Mouse (Mus musculus): ENCODE results near the gene Sco2.
A peak's percentile ranks its signal among the peaks of the same experiment; 100 is the strongest.

Sco2 gene

DNA sequence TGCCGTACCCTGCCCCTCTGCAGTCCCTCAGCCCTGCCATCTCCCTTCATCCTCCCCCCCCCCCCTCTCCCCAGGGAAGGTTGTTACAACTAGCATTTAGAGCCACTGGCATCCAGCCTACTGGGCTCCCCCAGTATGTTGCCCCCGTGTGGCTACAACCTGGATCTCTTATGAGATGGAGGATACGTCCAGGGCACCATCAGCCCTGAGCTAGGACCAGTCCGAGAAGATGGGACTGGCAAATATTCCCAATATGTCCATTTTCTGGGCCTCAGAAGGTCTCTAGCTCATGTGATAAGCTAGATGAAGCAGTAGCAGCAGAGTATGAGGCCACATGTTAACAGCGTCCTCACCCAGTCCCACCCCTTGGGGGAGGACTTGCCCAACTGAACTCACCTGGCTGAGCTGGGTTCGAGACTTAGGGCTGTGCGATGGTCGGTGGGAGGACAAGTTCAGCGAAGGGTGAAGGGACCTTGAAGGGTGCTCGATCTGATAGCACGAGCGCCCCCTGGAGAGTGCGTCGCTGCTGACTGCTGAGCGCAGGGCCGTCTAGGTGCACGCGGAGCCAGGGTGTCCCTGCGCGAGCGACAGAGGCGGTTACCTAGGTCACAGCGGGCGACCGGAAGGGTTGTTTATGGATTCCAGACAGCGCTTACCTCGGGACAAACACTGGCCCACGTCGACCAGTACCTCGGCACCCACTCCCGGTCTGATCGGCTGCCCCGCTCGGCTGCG, 452 bp downstream of the Sco2 start:
- DNase-seq (ENCODE audit: low read depth), result peak; percentile 94

DNA sequence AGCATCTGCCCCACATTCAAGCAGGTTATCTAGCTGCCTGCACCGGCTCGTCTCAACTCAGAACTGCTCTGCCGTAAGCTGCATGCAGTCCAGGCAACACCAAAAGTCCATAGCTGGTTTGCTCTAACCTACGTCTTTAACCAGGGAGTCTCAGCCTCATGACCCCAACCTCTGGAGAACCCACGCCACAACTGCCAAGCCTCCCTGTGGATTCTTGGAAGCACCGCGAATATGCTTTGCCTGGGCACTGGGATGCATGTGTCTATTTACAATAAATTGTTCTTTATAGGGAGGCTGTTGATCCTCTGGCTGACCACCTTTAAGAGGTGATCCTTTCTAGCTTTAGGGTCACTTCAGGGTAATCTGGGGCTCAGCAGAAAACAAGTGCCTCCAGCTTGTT, 1.1 kb downstream of the Sco2 start:
- no peak for DNase-seq (ENCODE audit: low read depth)

- peak; percentile 46 for DNase-seq (ENCODE audit: low read depth)
Observed at GRCm38 (mm10) chr15:89372068-89372467, 1.6 kb downstream of the Sco2 start.

DNA sequence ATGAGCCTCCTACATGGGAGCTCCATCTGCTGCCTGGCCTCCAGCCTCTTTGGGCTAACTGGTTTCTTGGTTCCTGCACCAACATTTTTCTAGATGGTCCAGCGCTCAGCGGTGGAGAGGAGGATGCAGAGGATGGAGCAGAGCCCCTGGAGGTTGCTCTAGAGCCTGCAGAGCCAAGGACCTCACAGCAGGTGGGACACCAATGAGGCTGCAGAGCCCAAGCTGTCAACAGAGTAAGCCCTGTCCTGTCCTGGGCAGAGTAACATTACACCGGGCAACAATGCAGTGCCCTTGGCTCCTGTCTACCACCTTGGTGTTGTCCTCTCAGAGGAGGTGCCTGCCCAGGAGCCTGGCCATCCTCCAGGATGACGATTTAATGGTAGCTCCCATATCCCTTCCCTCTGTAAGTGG, 8.5 kb downstream of the Sco2 start:
- no peak for DNase-seq (ENCODE audit: low read depth)

GRCm38 (mm10) chr15:89363051-89363450, 10.6 kb downstream of the Sco2 start:
- no peak for DNase-seq (ENCODE audit: low read depth)

DNA sequence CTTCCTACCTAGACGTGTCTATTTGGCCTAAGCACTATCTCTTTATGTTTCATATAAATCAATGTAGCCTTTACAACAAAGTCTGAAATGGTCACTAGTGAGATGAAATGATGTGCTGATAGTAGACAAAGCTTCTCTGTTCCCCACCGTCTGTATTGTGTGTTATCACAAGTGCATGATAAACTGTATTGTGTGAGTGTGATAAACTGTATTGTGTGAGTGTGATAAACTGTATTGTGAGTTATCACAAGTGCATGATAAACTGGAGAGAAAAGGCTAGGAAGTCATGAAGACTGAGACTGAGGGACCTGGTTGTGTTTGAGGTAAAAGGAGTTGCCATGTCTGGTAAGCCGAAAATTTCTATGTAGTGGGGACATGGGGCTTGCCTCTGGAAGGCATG, 14.9 kb downstream of the Sco2 start:
- DNase-seq (ENCODE audit: low read depth), result no peak

- DNase-seq (ENCODE audit: low read depth), result peak; percentile 96
Observed at GRCm38 (mm10) chr15:89356372-89356771, 17.3 kb downstream of the Sco2 start.

DNA sequence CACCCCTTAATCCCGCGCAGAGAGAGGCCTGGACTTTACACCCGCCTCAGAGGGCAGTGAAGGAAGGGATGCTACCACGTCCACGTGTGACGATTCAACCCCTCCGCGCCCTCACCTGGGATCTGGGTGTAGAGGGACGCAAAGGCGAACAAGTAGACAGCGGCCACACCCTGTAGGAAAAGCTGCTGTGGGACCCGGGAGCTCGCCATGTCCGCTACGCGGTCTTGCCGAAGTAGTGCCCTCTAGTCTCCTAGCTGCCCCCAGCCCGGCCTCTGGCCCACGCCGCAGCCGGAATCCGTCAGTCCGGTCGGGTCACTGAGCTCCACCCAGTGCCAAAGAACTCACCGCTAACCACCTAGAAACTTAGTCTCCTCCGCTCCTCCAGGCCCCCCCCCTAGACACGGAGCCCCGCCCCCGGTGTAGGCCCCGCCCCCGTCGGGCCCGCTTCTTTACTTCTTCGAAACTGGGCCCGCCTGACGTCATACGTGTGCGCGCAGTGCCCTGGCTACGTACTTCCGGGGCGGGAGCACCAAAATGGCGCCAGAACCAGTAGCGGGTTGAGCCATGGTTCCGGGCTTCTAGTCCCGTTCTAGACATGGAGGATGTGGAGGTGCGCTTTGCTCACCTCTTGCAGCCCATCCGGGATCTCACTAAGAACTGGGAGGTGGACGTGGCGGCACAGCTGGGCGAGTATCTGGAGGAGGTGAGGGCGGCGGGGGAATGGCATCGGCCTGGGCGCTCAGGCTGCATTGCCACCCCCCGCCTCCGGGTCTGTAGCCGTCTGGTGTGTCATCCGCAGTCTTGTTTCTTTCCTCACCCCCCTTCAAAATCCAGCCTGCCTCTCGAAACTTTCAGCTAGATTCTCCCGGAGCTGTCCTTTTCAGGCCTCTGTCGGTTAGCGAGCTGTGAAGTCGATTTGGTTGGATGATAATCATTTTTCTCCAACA, 18.1 kb downstream of the Sco2 start, which contains the start of the genes Lmf2 and Ncaph2:
TSS of gene Lmf2 (minus strand) at position 419 of the 947 bp plus-strand sequence.
TSS of gene Ncaph2 (plus strand) at position 479 of the 947 bp plus-strand sequence.
- peak; percentile 98 for DNase-seq (ENCODE audit: low read depth)

GRCm38 (mm10) chr15:89354455-89354854, 19.2 kb downstream of the Sco2 start:
- no peak for DNase-seq (ENCODE audit: low read depth)

DNA sequence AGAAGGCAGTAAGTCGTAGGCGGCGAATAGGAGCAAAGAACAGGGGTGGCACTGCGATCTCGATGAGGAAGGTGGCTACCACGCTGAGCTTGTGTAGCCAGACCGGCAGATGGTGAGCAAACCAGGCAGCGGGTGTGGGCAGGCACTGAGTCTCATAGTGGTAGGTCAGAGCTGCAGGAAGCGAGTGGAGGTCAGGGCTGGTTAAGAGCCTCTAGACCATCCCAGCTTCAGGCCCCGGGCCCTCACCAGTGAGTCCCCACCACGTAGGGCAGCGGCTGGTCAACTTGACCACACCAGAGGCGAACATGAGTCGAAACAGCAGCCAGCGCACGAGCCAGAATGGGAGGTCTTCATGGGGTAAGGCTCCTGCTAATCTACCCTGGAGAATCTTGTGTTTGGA, 19.8 kb downstream of the Sco2 start:
- DNase-seq (ENCODE audit: low read depth), result no peak

DNA sequence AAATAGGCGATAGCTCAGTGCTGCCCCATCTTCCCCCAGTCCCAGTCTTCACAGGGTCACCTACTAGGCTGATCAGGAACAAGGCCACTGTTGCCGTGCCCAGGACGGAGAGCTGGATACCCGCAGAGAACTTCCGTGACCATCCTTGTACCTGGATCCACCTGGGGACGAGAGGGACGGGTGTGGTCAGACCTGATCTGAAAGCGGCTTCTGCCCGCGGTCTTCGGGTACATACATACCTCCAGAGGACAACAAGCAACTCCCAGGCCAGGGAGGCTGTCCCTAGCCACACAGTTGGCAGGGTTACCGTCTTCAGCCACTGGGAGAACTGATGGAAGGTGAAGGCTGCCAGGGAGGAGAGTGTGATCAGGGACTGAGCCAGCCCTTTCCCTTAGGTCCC, 20.9 kb downstream of the Sco2 start:
- no peak for DNase-seq (ENCODE audit: low read depth)

DNA sequence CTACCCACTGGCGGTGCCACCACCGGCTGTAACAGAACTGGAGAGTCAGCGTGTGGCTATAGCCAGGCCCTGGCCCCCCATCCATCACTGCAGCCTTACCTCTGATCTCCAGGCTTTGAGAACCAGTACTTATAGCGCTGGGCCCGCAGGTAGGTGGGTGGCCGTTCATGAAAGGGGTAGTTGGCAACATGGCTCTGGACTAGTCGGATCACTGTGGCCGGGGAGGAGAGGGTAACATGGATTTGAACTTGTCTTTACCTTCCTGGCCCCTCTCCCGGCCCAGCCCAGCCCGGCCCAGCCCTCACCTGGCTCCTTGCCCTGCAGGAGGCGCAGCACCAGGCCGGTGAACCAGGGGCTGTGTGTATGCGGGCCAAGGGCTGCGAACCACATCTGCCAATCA, 21.6 kb downstream of the Sco2 start:
- DNase-seq (ENCODE audit: low read depth), result no peak

GRCm38 (mm10) chr15:89351302-89351701, 22.3 kb downstream of the Sco2 start:
- no peak for DNase-seq (ENCODE audit: low read depth)

- no peak for DNase-seq (ENCODE audit: low read depth)
Observed at GRCm38 (mm10) chr15:89350447-89350846, 23.2 kb downstream of the Sco2 start.

GRCm38 (mm10) chr15:89343325-89343724, 30.3 kb downstream of the Sco2 start:
- peak; percentile 26 for DNase-seq (ENCODE audit: low read depth)

DNA sequence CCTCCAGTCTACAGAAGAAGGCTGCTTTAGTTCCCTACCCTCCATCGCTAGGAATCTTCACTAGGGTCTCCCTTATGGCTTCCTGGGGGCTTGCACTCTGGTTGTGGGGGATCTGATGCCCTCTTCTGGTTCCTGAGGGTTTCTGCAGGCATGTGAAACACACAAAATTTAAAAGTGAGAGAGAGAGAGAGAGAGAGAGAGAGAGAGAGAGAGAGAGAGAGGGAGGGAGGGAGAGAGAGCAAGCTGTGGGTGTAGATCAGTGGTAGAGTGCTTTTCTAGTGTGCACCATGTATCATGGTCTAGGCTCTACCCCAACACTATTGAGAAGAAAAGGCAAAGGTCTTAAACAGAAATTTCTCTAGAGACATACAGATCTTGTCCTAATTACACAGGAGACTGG, 32.0 kb downstream of the Sco2 start:
- DNase-seq (ENCODE audit: low read depth), result peak; percentile 19

GRCm38 (mm10) chr15:89340136-89340535, 33.5 kb downstream of the Sco2 start:
- DNase-seq (ENCODE audit: low read depth), result peak; percentile 34

DNA sequence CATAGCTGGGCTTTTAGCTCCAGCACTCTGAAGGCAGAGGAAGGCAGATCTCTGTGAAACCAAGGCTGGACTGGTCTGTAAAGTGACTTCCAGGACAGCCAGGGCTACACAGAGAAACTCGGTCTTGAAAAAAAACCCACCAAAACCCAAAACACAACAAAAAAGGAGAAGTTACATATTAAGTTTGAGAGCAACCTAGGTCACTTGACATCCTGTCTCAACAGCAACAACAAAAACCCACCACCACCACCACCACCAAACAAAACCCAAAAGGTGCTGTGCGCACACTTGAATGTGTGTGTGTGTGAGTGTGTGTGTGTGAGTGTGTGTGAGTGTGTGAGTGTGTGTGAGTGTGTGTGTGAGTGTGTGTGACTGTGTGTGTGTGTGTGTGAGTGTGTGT, 34.0 kb downstream of the Sco2 start:
- DNase-seq (ENCODE audit: low read depth), result peak; percentile 82

DNA sequence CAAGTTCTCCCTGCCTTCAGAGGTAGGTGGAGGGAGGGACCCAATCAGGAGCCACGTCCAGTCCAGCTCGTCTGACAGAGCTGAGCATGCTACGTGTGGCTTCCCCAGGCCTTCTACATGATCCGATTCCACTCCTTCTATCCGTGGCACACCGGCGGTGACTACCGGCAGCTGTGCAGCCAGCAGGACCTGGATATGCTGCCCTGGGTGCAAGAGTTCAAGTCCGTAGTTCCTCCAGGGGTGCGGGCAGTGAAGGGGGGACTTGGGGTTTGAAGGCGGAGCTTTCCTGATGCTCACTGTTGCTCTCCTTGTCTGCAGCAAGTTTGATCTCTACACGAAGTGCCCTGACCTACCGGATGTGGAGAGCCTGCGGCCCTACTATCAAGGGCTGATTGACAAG, 37.2 kb downstream of the Sco2 start:
- no peak for DNase-seq (ENCODE audit: low read depth)

GRCm38 (mm10) chr15:89334774-89335537, 38.7 kb downstream of the Sco2 start:
- no peak for DNase-seq (ENCODE audit: low read depth)

GRCm38 (mm10) chr15:89334271-89334670, 39.4 kb downstream of the Sco2 start, which contains the start of gene Miox:
Miox (plus strand) TSS chr15:89334398.
- DNase-seq (ENCODE audit: low read depth), result no peak

DNA sequence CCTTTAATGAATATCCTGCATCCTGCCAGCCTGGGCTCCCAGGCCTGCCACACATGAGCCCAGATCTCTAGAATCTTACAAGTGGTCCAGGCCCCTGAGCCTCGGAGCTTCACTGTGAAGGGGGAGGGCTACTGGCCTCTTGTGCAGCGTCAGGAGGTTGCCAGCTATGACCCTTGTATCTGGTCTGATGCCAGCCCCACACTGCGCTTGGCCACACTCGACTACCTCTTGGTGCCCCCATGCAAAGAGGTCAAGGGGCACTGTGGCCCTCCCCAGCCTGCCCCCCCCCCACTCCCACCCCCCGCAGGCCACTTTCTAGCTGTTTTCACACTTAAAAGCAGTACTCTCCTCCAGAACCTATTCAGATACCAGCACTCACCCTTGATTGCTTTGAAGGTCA, 47.2 kb downstream of the Sco2 start:
- no peak for DNase-seq (ENCODE audit: low read depth)

All from 416B (cell line).